Mouse (Mus musculus): ENCODE measurements around the gene Zbtb12. TPM values are rescaled to one million over a fixed set of nuclear protein-coding genes. Genes with fewer than 3 reads are reported as not detected.

The Zbtb12 gene
- total and polyA plus RNA-seq, 3 experiments = 7.6 to 24.3 TPM; not detected in 1

DNA sequence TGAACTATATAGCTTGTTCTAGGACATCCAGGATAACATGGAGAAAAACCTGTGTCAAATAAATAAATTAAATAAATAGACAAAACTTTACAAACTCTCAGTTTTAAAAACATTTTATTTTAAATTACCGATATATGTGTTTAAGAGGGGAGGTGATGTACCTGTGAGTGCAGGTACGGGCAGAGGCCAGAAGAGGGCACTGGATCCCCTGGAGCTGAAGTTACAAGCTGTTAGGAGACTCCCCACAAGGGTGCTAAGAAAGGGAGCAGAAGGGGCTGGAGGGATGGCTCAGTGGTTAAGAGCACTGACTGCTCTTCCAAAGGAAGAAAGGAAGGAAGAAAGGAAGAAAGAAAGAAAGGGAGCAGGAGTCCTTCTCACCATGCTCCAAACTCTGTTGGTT is 12.1 kb downstream of the Zbtb12 start:
- H3K9ac ChIP-seq (ENCODE audit: control insufficient read depth, low read depth, low read length, poor library complexity, severe bottlenecking) = no peak overlapping the region
- peaks cover 0 to 5% of the 10 kb centered on the region in 2 experiments; a peak in 2 of 4 replicates for H3K36me3 ChIP-seq (ENCODE audit: control insufficient read depth in 1 of 2, insufficient read depth in 2 of 2, low read length in 2 of 2)
- H3K4me3 ChIP-seq (ENCODE audit: control insufficient read depth in 1 of 2, insufficient read depth in 1 of 2, low read depth in 2 of 2, low read length in 2 of 2) = no peak overlapping the region
- no peaks in the 10 kb centered on the region for H3K27me3 ChIP-seq (ENCODE audit: control insufficient read depth in 1 of 2, insufficient read depth in 2 of 2, low read length in 2 of 2)
- H3K27ac ChIP-seq (ENCODE audit: control insufficient read depth, low read depth, low read length) = no peak overlapping the region
- TF ChIP-seq RAD21 (IDR thresholded peaks at IDR 0.05; ENCODE audit: low read depth, low read length) (peak; percentile 32), SIN3A (IDR thresholded peaks at IDR 0.05; ENCODE audit: low read length) (no peak), USF2 (IDR thresholded peaks at IDR 0.05; ENCODE audit: borderline replicate concordance in 1 of 2, insufficient read depth in 1 of 2, low read depth in 1 of 2, low read length in 2 of 2) (no peak), MYB (IDR thresholded peaks at IDR 0.05; ENCODE audit: low read depth, low read length) (no peak), CHD2 (IDR thresholded peaks at IDR 0.05; ENCODE audit: low read length) (no peak), EP300 (IDR thresholded peaks at IDR 0.05; ENCODE audit: low read depth in 1 of 2, low read length in 2 of 2) (no peak), CTCF (IDR thresholded peaks at IDR 0.05 in 2 of 3, conservative IDR thresholded peaks at IDR 0.05 in 1 of 3; ENCODE audit: control insufficient read depth in 1 of 3, insufficient read depth in 1 of 3, low read depth in 2 of 3, low read length in 3 of 3, poor library complexity in 1 of 3, severe bottlenecking in 1 of 3) (peak; percentile 36 to 58 (median 42)), ZKSCAN1 (IDR thresholded peaks at IDR 0.05; ENCODE audit: low read depth, low read length) (no peak), SMC3 (IDR thresholded peaks at IDR 0.05; ENCODE audit: low read depth, low read length) (peak; percentile 27; the same call in 1 of the 2 replicates), ZC3H11A (IDR thresholded peaks at IDR 0.05; ENCODE audit: low read depth, low read length) (no peak)
- H3K4me1 ChIP-seq (ENCODE audit: control insufficient read depth in 1 of 2, insufficient read depth in 2 of 2, low read length in 2 of 2) = peaks cover 0 to 9% of the 10 kb centered on the region in 2 experiments; a peak in 2 of 4 replicates
- peak; percentile 53 for DNase-seq (ENCODE audit: low read depth, low spot score)
- no peaks in the 10 kb centered on the region for H3K9me3 ChIP-seq (replicated peaks; ENCODE audit: insufficient read depth, low read length)
- peaks cover 8% of the 10 kb centered on the region for H3K79me2 ChIP-seq (ENCODE audit: control insufficient read depth, insufficient read depth, low read length, poor library complexity)

DNA sequence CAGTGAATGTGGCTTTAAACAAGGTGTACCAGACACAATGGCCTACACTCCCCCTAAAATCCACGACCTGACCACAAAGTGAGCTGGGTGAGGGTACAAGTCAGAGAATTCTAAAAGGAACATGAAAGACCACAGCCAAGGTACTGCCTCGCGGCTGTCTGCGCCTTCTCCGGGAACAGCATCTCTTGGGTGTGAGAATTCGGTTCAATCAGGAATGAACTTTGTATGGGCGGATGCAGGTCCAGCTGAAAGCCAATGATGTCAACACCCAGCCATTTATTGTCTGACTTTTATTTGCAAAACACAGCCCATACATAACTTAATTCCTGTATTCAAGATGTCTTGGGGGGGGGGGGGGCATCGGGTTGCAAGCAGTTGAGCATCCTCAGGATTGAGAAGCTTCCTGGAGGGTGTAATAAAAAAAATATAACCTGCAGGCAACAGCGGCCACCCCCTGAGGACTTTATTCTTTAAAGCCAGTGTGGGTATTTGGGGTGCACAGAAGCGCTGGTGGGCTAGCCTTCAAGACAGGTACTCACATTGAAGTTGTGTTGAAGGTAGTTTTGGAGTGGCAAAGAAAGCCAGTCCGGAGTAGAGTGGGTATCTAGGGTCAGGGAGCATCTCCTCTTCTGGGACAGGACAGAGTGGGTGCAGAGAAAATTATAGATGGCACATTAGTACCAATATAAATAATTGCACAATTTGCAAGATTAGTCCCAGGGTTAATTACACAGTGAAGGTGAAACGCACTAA is 14.0 kb downstream of the Zbtb12 start:
- H3K4me1 ChIP-seq (ENCODE audit: control insufficient read depth in 1 of 2, insufficient read depth in 2 of 2, low read length in 2 of 2) = peaks cover 0 to 12% of the 10 kb centered on the region in 2 experiments; a peak in 2 of 4 replicates

More for the DNA sequence above, 14.0 kb downstream of the Zbtb12 start:
- Histone ChIP-seq H3K27me3 (ENCODE audit: control insufficient read depth in 1 of 2, insufficient read depth in 2 of 2, low read length in 2 of 2) (no peaks in the 10 kb centered on the region), H3K36me3 (ENCODE audit: control insufficient read depth in 1 of 2, insufficient read depth in 2 of 2, low read length in 2 of 2) (peaks cover 0 to 11% of the 10 kb centered on the region in 2 experiments; a peak in 2 of 4 replicates), H3K9ac (ENCODE audit: control insufficient read depth, low read depth, low read length, poor library complexity, severe bottlenecking) (peak overlapping the region; percentile 63; the same call in 1 of the 2 replicates), H3K9me3 (replicated peaks; ENCODE audit: insufficient read depth, low read length) (no peaks in the 10 kb centered on the region), H3K79me2 (ENCODE audit: control insufficient read depth, insufficient read depth, low read length, poor library complexity) (peaks cover 18% of the 10 kb centered on the region), H3K4me3 (ENCODE audit: control insufficient read depth in 1 of 2, insufficient read depth in 1 of 2, low read depth in 2 of 2, low read length in 2 of 2) (no peak overlapping the region; a peak in 1 of 4 replicates), H3K27ac (ENCODE audit: control insufficient read depth, low read depth, low read length) (peak overlapping the region; percentile 12; the same call in 1 of the 2 replicates)
- DNase-seq (ENCODE audit: low read depth, low spot score) = no peak
- TF ChIP-seq NRF1 (IDR thresholded peaks at IDR 0.05; ENCODE audit: insufficient read depth, low read depth, low read length, poor library complexity, severe bottlenecking) (no peak), CHD2 (IDR thresholded peaks at IDR 0.05; ENCODE audit: low read length) (no peak), KAT2A (conservative IDR thresholded peaks at IDR 0.05; ENCODE audit: low read depth, low read length) (no peak), BHLHE40 (IDR thresholded peaks at IDR 0.05; ENCODE audit: borderline replicate concordance, low read depth, low read length) (no peak), MEF2A (IDR thresholded peaks at IDR 0.05; ENCODE audit: extremely low read depth, insufficient replicate concordance, low read depth, low read length, poor library complexity, severe bottlenecking) (no peak), POLR2A (IDR thresholded peaks at IDR 0.05; ENCODE audit: control insufficient read depth in 1 of 2, insufficient read depth in 1 of 2, low read depth in 1 of 2, low read length in 2 of 2, poor library complexity in 1 of 2) (no peak), NELFE (IDR thresholded peaks at IDR 0.05; ENCODE audit: low read depth, low read length) (no peak), EP300 (IDR thresholded peaks at IDR 0.05; ENCODE audit: low read depth in 1 of 2, low read length in 2 of 2) (no peak)
